Mouse (Mus musculus): ENCODE results near the gene Bpifb1.
"Not testable (repeated sequence)": the region's sequence is repeated elsewhere in the genome, so short reads cannot be mapped to it uniquely, and the experiment has no call there.

Gene Bpifb1

GRCm38 (mm10) chr2:154190546-154191258 is at the start of gene Bpifb1:
TSS of gene Bpifb1 (plus strand) at chr2:154190818.
- DNase-seq: no peak

GRCm38 (mm10) chr2:154142580-154142979 is 48.0 kb upstream of the Bpifb1 start, which contains the start of gene Bpifa1:
TSS of gene Bpifa1 (plus strand) at chr2:154142880.
- DNase-seq: no peak

- no peak for DNase-seq
Measured at GRCm38 (mm10) chr2:154143735-154144134, 46.9 kb upstream of the Bpifb1 start.

GRCm38 (mm10) chr2:154147496-154147895 is 43.1 kb upstream of the Bpifb1 start:
- no peak for DNase-seq

GRCm38 (mm10) chr2:154158433-154158832 is 32.2 kb upstream of the Bpifb1 start:
- DNase-seq: peak; percentile 28

GRCm38 (mm10) chr2:154162307-154162706 is 28.3 kb upstream of the Bpifb1 start, which contains the start of gene Bpifa5:
TSS of gene Bpifa5 (plus strand) at chr2:154162607.
- no peak for DNase-seq

- no peak for DNase-seq
Measured at GRCm38 (mm10) chr2:154163306-154163705, 27.3 kb upstream of the Bpifb1 start.

GRCm38 (mm10) chr2:154169172-154169571 is 21.4 kb upstream of the Bpifb1 start:
- peak; percentile 22 for DNase-seq

GRCm38 (mm10) chr2:154171621-154172020 is 19.0 kb upstream of the Bpifb1 start:
- no peak for DNase-seq

- DNase-seq: peak; percentile 22
Measured at GRCm38 (mm10) chr2:154173313-154173712, 17.3 kb upstream of the Bpifb1 start.

GRCm38 (mm10) chr2:154181900-154182299 is 8.7 kb upstream of the Bpifb1 start:
- not testable (repeated sequence) for DNase-seq

- not testable (repeated sequence) for DNase-seq
Measured at GRCm38 (mm10) chr2:154183061-154183460, 7.6 kb upstream of the Bpifb1 start.

GRCm38 (mm10) chr2:154185319-154185718 is 5.3 kb upstream of the Bpifb1 start:
- DNase-seq: no peak

GRCm38 (mm10) chr2:154185748-154186147 is 4.9 kb upstream of the Bpifb1 start:
- no peak for DNase-seq

GRCm38 (mm10) chr2:154187468-154187867 is 3.1 kb upstream of the Bpifb1 start:
- DNase-seq: no peak

GRCm38 (mm10) chr2:154189877-154190434 is 662 bp upstream of the Bpifb1 start:
- DNase-seq: no peak

GRCm38 (mm10) chr2:154192141-154192540 is 1.5 kb downstream of the Bpifb1 start:
- no peak for DNase-seq

GRCm38 (mm10) chr2:154193071-154193470 is 2.5 kb downstream of the Bpifb1 start:
- no peak for DNase-seq

GRCm38 (mm10) chr2:154193994-154194504 is 3.4 kb downstream of the Bpifb1 start:
- DNase-seq: no peak

- DNase-seq: no peak
Measured at GRCm38 (mm10) chr2:154197036-154197435, 6.4 kb downstream of the Bpifb1 start.

- no peak for DNase-seq
Measured at GRCm38 (mm10) chr2:154204630-154205029, 14.0 kb downstream of the Bpifb1 start.

- DNase-seq: peak; percentile 11
Measured at GRCm38 (mm10) chr2:154206908-154207307, 16.3 kb downstream of the Bpifb1 start.

GRCm38 (mm10) chr2:154209112-154209511 is 18.5 kb downstream of the Bpifb1 start:
- DNase-seq: no peak

- no peak for DNase-seq
Measured at GRCm38 (mm10) chr2:154211121-154211520, 20.5 kb downstream of the Bpifb1 start.

Measured in kidney, adult 18-20 months (tissue).